Mouse (Mus musculus) forebrain, embryonic 10.5 days (tissue): ENCODE results near the gene Ier2. TPM values are rescaled to one million over a fixed set of nuclear protein-coding genes. Genes with fewer than 3 reads are reported as not detected.
A peak's percentile ranks its signal among the peaks of the same experiment; 100 is the strongest.

Experiments
- DNase-seq: peaks from one replicate; pipeline ENCODE4 v3.0.0-alpha.2; 2017; ENCODE audit warnings: low spot score; ENCODE audit errors: extremely low spot score
- H3K27ac ChIP-seq: fragments of 300-500 bp; sonication (generic); 2 replicates; pipeline ENCODE4 v1.5.1; 2016; ENCODE audit warnings: mild to moderate bottlenecking
- H3K27me3 ChIP-seq: fragments of 300-500 bp; sonication (generic); 2 replicates; pipeline ENCODE4 v1.6.1; 2016; ENCODE audit warnings: mild to moderate bottlenecking; ENCODE audit not compliant: poor library complexity, severe bottlenecking
- H3K36me3 ChIP-seq: fragments of 300-500 bp; sonication (generic); replicated peaks from 2 replicates; pipeline ENCODE4 v1.6.1; 2016; ENCODE audit warnings: mild to moderate bottlenecking, moderate library complexity
- H3K4me1 ChIP-seq: fragments of 300-500 bp; sonication (generic); 2 replicates; pipeline ENCODE4 v1.6.1; 2016
- H3K4me3 ChIP-seq: fragments of 300-500 bp; sonication (generic); 2 replicates; pipeline ENCODE4 v1.5.1; 2016; ENCODE audit warnings: mild to moderate bottlenecking, moderate library complexity
- H3K9me3 ChIP-seq: fragments of 300-500 bp; sonication (generic); 2 replicates; pipeline ENCODE4 v1.6.1; 2016; ENCODE audit warnings: mild to moderate bottlenecking, moderate library complexity
- WGBS: fragments of 180-500 bp; shearing (Covaris S2); methylation state at CpG from one replicate; pipeline ENCODE4 v1.1.7; 2016; 5-methylcytosine and 5-hydroxymethylcytosine counted together
- polyA plus RNA-seq: library from polyadenylated mRNA; unstranded; fragments of >200 nt; fragmentation: Nextera tagmentation; extraction: Ambion mirVana; gene quantifications from 2 replicates; pipeline ENCODE4 v1.2.1, GENCODE M21; 2016

Ier2 gene
- polyA plus RNA-seq, 1 experiment from 2014 or later: 96.9 TPM

DNA sequence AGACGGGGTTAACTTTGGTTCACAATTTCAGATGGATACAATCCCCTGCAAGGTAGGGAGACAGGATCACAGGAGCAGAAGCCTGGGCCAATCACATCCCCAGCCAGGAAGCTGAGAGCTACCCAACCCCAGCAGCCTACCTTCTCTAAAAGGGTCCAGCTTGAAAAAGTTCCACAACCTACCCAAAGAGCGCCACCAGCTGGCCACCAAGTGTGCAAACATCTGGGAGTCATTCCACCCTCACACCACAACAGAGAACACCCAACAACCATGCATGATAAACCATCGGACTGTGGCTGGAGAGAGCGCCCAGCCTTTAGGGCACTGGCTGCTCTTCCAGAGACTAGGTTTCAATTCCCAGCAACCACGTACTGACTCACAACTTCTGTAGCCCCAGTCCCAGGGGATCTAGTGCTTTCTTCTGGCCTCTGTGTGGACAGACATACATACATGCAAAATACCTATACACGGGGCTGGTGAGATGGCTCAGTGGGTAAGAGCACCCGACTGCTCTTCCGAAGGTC lies 41.5 kb downstream of the Ier2 start:
- Histone ChIP-seq H3K36me3 (no peaks in the 10 kb centered on the region), H3K4me3 (no peak overlapping the region), H3K27ac (no peak overlapping the region), H3K9me3 (no peaks in the 10 kb centered on the region), H3K4me1 (peaks cover 11% of the 10 kb centered on the region), H3K27me3 (peaks cover 28% of the 10 kb centered on the region)
- WGBS: 78% methylated on average over 8 of the region's 8 CpGs
- DNase-seq: no peak

DNA sequence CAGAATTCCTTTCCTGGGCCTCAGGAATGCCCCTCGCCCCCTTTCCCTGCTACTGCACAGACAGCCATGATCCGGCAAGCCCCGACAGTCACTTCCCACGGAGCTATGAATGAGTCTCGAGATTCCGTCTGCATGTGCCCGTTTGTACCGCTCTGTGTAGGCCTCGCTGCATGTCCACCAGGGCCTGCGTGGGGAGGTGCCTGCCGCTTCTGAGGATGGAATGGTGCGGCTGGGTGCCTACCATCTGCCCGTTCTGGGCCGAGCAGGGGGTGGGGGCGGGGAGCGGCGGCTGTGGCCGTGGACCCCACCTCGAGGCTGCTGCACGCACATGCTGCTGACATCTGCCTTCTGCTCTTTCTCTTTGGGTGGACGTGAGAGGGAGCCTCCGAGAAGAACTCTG lies 45.6 kb downstream of the Ier2 start:
- peaks cover 57% of the 10 kb centered on the region for H3K27me3 ChIP-seq
- no peak overlapping the region for H3K4me3 ChIP-seq
- peaks cover 26% of the 10 kb centered on the region for H3K4me1 ChIP-seq
- no peak for DNase-seq
- WGBS: 52% methylated on average over 22 of the region's 22 CpGs
- H3K27ac ChIP-seq: peak overlapping the region; percentile 71
- no peaks in the 10 kb centered on the region for H3K9me3 ChIP-seq
- H3K36me3 ChIP-seq: no peaks in the 10 kb centered on the region

DNA sequence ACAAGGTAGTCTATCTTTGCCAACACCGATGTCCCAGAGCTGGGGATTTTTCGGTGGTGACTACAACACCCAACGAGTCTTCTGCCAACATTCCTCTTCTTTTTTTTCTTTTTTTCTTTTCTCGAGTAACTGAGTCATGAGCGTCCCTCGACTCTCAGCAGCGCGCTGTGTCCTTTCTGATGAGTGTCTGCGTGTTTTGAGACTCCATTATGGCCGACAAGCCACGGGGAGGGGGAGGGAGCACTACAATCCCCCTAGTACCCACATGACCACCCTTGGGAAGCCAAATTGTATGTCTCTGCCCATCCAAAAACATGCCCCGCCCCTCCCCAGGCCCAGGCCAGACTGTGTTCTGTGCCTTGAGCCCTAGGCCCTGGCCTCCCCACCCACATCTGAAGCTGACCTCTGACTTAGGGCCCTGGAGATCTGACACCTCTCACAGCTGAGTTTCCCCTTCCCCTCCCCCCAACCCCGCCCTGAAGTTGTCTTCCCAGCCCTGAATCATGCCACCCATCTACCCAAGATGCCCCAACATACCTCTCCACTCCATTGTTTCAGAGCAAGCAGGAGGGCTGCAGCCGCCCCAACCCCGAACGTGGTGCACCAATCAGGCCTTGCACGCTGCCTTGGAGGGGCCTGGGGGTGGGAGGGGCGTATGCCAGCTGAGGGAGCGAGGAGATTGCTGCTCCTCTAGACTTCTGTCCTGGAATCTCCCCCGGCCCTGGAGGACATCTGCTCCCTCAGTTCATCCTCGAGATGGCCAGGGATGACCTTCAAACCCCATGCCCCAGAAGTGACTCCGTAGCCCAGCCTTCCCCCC lies 46.8 kb downstream of the Ier2 start:
- Histone ChIP-seq H3K4me1 (peaks cover 26% of the 10 kb centered on the region), H3K36me3 (no peaks in the 10 kb centered on the region), H3K27ac (peak overlapping the region; percentile 71), H3K4me3 (peak overlapping the region; percentile 18), H3K27me3 (peaks cover 57% of the 10 kb centered on the region), H3K9me3 (no peaks in the 10 kb centered on the region)
- DNase-seq: no peak
- WGBS: 30% methylated on average over 22 of the region's 22 CpGs

DNA sequence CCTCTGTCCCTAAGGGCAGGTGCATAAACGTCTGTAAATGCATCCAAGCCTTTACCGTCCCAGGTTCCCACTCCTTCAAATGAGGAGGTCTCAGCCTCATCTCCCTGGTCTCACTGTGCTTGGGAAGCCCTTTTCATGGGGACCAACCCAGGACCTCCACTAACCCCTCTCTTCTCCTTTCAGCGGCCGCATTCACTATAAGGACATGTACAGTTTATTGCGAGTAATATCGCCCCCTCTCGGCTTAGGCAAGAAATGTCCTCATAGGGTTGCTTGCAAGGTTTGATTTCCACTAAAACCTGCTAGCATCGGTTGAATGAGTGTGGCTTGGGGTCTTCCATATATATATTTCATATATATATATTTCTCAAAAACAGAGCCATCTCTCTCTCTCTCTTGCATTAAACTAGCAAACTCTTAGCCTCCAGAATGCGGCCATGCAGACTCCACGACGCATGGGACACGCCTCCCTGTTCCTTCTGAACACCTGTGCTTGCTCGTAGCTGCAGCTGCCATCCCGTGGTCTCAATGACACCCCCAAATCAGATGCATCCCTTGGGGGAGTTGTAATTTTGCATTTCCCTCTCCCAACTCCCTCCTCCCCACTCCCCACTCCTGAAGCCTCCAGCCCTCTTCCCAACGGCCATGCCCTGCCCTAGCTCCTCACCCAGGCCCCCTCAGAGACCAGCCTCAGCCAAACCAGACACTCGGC lies 48.0 kb downstream of the Ier2 start:
- H3K4me1 ChIP-seq: peaks cover 26% of the 10 kb centered on the region
- peaks cover 57% of the 10 kb centered on the region for H3K27me3 ChIP-seq
- H3K36me3 ChIP-seq: no peaks in the 10 kb centered on the region
- no peak for DNase-seq
- H3K9me3 ChIP-seq: no peaks in the 10 kb centered on the region
- WGBS: 33% methylated on average over 16 of the region's 16 CpGs
- no peak overlapping the region for H3K4me3 ChIP-seq
- no peak overlapping the region for H3K27ac ChIP-seq

Other genes with a start within 250 kb of the Ier2 start
- gene Trmt1, start 23.5 kb upstream of the Ier2 start, polyA plus RNA-seq: 68.8 and 69.3 TPM in 2 replicates
- 31.3 and 31.5 TPM in 2 replicates for gene Nacc1, start 25.0 kb upstream of the Ier2 start, polyA plus RNA-seq
- 4.9 and 5.8 TPM in 2 replicates for gene Lyl1, start 38.6 kb upstream of the Ier2 start, polyA plus RNA-seq
- 1.3 and 2.1 TPM in 2 replicates for gene G430095P16Rik, start 60.2 kb upstream of the Ier2 start, polyA plus RNA-seq
- 0.46 and 1.8 TPM in 2 replicates for gene Nfix, start 137.5 kb upstream of the Ier2 start, polyA plus RNA-seq
- gene Dand5, start 160.0 kb upstream of the Ier2 start, polyA plus RNA-seq: 2.9 and 3.5 TPM in 2 replicates
- gene Gadd45gip1, start 168.7 kb upstream of the Ier2 start, polyA plus RNA-seq: 49.1 and 49.6 TPM in 2 replicates
- 130 and 137 TPM in 2 replicates for gene Rad23a, start 177.8 kb upstream of the Ier2 start, polyA plus RNA-seq
- 735 and 764 TPM in 2 replicates for gene Calr, start 184.1 kb upstream of the Ier2 start, polyA plus RNA-seq
- 143 and 144 TPM in 2 replicates for gene Farsa, start 194.1 kb upstream of the Ier2 start, polyA plus RNA-seq
- 91.1 and 92.7 TPM in 2 replicates for gene Syce2, start 209.3 kb upstream of the Ier2 start, polyA plus RNA-seq
- gene Gcdh, start 231.1 kb upstream of the Ier2 start, polyA plus RNA-seq: 44.6 and 49.6 TPM in 2 replicates
- gene Klf1, start 239.1 kb upstream of the Ier2 start, polyA plus RNA-seq: 18.3 and 24.3 TPM in 2 replicates
- gene Dnase2a, start 245.7 kb upstream of the Ier2 start, polyA plus RNA-seq: 7.9 and 9.2 TPM in 2 replicates